Mouse (Mus musculus): ENCODE results near the gene Zfp664.

GRCm38 (mm10) chr5:124931076-124931475 is 68.6 kb downstream of the Zfp664 start:
- no peak for TF ChIP-seq CTCF (IDR thresholded peaks at IDR 0.05; ENCODE audit: low read depth, low read length)
- no peak for TF ChIP-seq GATA1 (IDR thresholded peaks at IDR 0.05; ENCODE audit: borderline replicate concordance, low read length)
